In the genomic region with DNA sequence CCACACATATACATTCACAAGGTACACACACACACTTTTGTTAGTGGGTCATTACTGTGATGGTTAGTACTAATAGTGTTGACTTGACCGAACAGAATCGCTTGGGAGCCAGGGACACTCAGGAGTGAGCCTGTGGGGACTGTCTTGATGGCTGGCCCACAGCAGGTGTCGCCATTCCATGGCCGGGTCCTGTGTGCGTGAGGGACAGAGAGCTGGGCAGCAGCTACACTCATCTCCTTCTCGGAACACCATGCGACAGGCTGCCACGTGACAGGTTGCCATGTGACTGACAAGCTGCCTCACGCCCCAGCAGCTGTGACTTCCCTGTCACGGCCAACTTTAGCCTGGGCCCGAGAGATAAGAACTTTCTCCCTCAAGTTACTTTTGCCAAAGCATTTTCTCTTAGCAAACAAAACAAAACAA, we compare ENCODE assay signal across 1 mouse cellular context.
A peak's percentile ranks its signal among the peaks of the same experiment; 100 is the strongest.
TF ChIP-seq lines count a peak whose summit lies in the region.

No protein-coding gene starts in this region.

TF ChIP-seq in MEL, 35 proteins besides CTCF, POLR2A, EP300 and RAD21 (continued from another document):
- TF ChIP-seq NRF1 (IDR thresholded peaks at IDR 0.05; ENCODE audit: insufficient read depth, low read depth, low read length, poor library complexity, severe bottlenecking) (no peak), BHLHE40 (IDR thresholded peaks at IDR 0.05; ENCODE audit: borderline replicate concordance, low read depth, low read length) (peak; percentile 96), SMC3 (IDR thresholded peaks at IDR 0.05; ENCODE audit: low read depth, low read length) (no peak; the same call in 1 of the 2 replicates), MYB (IDR thresholded peaks at IDR 0.05; ENCODE audit: low read depth, low read length) (no peak), TCF12 (IDR thresholded peaks at IDR 0.05; ENCODE audit: low read depth, low read length) (peak; percentile 97)
